Mouse (Mus musculus) G1E-ER4 (cell line): ENCODE results near the gene Gm10160. TPM values are rescaled to one million over a fixed set of nuclear protein-coding genes. Genes with fewer than 3 reads are reported as not detected.

Source experiments
- GATA1 ChIP-seq: IDR thresholded peaks from one replicate; pipeline ENCODE4 v1.8.0; 2012; ENCODE audit warnings: low read length, inconsistent platforms
- polyA plus RNA-seq: library from polyadenylated mRNA; stranded (reverse); fragments of >175 nt; gene quantifications from 2 replicates; pipeline ENCODE4 v1.2.3, GENCODE M21; 2012

The Gm10160 gene
- not detected in 2 replicates for polyA plus RNA-seq

DNA sequence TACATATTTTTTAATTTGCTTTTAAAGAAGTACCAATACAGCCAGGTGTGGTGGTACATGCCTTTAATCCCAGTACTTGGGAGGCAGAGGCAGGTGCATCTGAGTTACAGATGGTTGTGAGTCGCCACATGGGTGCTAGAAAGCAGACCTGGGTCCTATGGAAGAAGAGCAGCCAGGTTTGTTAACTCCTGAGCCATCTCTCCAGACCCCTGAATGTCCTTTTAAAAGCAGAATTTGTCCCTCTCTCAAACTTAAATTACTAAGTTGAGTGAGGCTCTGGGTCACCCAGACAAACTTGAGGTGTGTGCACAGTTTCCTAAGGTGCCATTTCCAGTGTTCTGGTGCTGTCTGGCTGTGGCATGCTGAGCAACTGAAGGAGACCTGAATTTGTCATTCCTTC, at the start of gene Gm10160:
Gene Gm10160, minus strand, starts transcription at position 101 of the 400 bp plus-strand sequence.
- no peak for TF ChIP-seq GATA1

DNA sequence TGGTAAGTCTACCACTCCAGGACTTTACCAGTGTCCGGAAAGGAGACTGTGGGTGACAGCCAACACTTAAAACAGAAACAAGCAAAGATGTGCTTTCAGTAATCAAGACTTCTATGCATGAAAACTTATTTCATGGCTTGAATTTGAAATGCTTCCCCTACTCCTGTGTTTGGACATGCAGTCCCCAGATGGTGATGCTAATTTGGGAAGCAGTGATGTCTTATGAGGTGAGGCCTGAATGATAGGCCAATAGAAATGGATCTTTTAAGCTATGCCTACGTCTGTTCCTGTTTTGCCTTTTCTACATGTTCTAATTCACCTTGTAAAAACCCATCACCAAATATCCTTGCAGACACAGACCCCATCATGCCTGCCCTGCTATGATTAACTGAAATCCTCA, 49.3 kb upstream of the Gm10160 start:
- no peak for TF ChIP-seq GATA1

DNA sequence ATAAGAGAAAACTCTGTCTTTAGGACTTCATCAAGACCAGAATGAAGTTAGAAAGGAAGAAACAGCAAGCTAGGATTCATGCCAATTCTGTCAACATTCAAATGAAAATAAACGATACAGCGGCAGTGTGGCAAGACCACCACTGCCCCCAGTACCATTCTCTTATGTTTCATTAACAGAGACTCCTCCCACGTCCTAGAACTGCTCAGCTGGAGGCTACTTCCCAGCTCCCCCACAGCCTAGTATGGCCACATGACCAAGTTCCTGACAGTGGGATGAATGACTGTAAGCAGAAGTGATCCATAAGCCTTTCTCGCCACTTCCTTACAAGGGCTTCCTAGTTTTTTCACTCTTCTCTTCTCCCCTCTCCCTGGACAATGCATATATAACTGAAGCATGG, 48.5 kb upstream of the Gm10160 start:
- TF ChIP-seq GATA1, result no peak

DNA sequence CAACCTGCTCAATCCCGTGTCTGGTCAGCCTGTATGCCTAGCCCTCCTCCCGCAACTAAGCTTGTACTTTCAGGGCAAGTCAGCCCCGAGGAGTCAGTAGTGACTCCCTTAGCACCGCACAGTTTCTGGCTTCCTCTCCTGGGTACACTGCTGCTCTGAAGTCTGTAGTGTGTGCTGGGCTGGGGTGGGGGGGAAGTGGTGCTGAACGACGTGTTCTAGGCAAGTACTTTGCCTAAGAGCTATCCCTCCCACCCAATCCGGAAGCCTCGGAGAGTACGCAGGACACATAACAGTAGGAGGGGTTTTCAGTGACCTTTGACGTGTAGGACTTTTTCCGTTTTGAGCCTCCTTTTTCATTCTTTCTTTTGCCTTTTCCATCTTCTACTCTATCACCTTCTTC, 43.8 kb upstream of the Gm10160 start:
- no peak for TF ChIP-seq GATA1

DNA sequence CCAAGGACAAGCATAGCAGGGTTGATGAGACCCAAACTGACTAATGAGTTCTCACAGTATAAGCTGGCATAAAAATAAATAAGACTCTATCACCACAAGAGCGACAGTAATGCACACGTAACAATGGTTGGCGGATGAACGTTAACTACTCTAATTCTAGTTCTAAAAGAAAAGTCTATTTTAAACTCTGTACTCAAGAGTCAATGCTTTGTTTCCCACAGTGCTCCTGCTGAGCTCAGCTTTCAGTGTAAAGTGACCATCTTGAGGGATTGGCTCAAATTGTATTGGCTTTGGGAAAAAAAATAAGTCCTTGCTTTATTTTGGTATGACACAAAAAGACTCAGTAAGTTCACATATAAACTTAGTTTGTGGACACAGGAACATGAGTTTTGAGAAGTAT, 29.5 kb upstream of the Gm10160 start:
- no peak for TF ChIP-seq GATA1

DNA sequence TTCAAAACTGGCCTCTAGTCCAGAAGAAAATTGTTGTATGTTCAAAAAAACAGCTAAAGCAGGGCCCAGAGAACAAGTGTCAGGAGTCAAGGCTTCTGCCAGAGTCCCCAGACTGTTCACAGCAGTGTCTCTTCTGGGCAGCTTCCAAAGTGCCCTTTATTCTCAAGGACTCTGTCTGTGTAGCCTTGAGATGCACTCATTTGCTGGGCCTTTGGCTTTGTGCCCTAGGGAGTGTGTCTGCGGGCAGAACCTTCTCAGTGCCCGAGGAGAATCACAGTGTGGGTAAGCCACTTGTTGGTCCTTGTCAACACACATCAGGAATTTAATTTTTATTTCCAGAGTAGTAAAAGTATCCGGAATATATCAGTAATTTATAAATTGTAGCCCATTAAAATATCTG, 26.0 kb upstream of the Gm10160 start:
- TF ChIP-seq GATA1, result no peak

DNA sequence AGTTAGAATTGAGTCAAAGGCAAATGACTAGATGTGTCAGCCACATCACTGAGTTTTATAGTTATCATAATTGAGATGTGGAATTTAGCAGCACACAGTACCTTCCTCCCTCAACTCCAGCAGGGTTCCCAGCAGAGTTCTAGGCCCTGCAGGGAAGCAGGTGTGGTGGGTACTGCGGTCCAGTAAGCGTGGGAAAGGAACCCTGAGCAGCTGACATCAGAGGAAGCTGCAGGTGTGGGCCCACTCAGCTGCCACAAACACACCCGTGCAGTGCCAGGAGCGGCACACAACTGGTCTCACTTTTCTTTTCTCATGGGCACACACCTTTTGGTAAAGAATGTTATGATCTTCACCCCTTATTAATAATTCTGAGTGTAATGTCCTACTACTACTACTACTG, 25.2 kb upstream of the Gm10160 start:
- TF ChIP-seq GATA1, result no peak

DNA sequence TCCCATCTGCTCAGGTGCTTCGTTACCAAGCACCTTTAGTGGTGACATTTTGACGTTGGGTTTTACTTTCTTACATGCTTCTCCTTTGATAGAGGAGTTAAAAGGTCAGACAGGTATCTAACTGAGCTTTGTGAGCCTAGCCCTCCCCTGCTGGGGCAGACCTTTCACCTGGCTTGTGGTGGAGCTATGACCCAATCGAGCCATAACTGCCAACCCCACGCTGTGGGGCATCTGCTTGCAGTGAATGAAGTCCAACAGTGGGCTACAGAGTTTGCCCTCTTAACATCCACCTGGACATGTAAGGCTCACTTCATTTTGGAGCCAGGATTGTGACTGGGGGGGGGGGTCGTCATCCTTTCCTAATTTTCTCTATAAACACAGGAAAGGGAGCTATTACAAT, 24.7 kb upstream of the Gm10160 start:
- no peak for TF ChIP-seq GATA1

DNA sequence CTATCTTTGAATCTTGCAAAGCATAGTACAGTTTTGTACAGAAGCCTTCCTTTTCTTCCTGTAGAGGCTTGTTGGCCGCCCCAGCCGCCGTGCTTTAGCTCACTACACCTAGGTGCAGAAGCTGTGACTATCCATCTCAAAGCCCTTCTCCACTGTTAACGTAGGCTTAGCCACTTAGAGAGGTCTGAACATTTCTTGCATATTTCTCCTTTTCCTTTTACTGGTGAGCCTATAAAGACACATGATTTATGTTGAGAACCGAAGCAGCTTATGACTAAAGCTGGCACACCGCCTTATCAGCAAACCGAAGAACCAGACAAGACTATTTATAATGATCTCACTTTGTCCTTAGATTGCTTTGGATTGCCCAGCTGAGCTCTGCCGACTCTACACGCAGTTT, 19.8 kb upstream of the Gm10160 start:
- no peak for TF ChIP-seq GATA1

DNA sequence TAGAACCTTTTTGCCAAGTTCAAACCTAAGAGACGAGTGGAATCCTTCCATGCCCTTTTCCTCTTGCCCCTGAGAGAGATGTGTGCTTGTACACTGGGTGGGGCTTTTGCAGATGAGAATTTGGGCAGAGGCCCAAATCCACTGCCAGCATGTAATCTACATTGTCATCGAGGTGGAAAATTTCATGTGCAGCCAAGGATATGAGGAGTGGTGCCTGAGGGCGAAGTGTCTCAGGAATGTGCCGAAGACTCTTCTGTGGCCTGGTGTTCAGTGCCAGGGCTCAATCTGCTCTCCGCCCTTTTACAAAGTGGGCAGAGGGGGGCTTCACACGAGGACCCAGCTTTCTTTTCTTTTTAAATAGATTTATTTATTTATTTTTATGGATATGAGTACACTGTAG, 19.0 kb upstream of the Gm10160 start:
- TF ChIP-seq GATA1, result no peak

DNA sequence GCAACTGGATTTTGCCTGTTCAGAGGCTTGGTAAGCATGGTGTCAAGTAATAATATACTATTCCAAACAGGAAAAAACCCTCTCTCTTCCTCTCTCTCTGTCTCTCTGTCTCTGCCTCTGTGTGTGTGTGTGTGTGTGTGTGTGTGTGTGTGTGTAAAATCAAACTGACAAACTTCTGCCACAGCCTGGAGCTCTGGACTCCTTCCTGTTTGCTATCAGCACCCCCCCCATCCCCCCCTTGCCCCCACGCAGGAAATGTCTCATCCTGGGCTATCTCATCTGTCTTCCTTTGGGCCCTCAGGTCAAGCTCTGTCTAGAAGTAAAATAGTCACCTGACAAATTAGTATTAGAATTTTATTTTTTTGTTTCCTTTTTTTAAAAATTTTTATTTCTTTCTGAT, 18.2 kb upstream of the Gm10160 start:
- TF ChIP-seq GATA1, result no peak

DNA sequence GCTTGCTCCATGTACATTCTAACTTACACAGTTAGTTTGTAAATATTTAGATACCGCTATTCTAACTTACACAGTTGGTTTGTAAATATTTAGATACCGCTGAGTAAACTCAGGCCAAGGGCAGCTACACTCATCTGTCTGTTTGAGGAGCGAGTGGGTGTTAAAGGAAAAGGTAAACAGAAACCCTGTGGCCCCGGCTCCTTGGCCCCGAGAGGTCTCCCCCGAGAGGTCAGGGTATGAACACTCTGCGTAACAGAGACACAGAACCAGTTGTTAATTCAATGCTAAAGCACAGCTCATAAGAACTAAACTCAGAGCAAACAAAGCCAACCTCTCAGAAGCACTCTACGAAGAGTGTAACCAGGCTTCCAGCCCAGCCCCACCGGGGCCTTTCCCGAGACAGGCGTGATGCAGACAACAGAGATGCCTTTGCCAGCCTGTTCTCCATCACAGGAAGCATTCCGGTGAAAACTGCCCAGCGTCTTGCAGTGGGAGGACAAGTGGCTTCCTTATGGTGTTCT, 17.0 kb upstream of the Gm10160 start:
- TF ChIP-seq GATA1, result no peak

DNA sequence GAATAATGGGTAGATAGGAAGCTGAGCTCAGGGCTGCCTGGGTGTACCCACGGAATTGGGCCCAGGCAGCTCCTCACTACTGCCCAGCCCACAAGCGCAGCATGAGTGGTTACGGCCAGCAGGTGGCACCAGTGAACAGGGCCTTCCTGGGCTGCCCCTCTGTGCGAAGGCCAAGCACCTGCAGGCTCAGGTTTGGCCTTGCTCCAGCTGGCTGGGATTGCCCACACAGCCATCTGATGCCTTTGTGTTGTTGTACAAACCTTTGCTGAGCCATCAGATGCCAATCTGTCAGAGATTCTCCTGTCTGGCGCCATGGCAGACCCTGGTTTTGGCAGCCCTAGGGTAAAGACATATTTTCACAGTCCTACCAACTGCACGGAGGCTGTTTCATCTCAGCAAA, 12.6 kb upstream of the Gm10160 start:
- TF ChIP-seq GATA1, result no peak

DNA sequence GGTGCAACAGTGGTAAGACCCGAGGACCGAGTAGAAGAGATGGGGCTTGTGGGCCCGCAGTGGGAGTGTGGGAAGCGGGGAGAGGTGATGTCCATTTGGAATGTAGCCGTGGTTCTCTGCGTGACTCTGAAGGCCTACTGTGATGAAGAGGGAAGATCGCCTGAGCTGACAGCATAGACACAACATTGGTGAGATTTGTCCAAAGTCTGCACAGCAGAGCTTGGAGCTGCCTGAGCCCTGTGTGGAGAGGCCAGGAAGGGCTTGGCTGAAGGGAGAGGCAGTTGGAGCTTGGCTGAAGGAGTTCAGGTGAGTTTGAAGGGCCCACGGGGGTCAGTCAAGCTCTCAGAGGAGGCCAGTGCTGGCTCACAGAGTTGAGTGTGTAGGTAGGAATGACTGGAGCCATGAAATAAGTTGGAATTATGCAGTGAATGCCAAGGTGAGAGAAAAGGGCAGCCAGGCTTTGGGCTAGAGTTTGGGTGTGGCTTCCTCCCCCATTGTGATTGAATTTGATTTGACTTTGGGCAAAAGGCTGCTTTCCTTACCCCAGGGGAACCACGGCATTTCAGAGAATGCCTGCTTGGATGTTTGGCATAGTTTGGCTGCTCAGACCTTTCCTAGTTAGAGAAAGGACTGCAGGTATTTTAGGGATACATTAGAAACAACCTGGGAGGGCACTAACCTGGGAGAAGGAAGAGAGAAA, 11.8 kb upstream of the Gm10160 start:
- no peak for TF ChIP-seq GATA1

DNA sequence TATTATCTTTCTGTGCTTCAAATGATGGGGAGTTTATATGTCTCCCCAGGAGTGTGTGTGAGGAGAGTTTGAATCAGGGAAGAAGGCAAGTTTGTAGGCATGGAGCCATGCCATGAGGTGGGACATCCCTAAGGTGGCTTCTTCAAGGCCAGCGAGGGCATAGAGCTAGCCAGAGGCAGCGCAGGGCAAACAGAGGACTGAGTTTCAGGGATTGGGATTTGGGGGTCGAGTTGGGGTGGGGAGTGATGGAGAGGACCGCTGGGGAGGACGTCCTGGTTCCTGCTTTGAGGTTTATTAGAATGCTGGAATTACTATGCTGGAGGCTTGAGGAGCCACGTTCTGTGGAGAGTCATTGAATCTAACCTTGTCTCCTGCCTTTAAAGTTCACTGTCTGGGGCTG, 10.3 kb upstream of the Gm10160 start:
- TF ChIP-seq GATA1, result no peak

DNA sequence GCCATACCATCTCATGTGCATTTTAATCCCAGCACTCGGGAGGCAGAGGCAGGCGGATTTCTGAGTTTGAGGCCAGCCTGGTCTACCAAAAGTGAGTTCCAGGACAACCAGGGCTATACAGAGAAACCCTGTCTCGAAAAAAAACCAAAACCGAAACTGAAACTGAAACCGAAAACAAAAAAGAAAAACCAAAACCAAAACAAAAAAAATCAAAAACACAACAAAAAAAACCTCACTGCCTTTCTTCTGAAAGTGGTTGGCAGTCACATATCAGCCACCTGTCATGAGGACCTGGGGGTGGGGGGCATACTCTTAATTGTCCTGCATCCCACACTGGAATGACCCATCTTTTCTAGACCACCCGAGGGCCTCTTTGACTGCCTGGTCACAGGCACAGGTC, 9.0 kb upstream of the Gm10160 start:
- TF ChIP-seq GATA1, result no peak
